Mouse (Mus musculus) urinary bladder, adult 18-20 months (tissue): ENCODE data around the gene 6430531B16Rik.

ENCODE experiments used
- DNase-seq, 2 experiments: peaks; one replicate each; pipeline ENCODE4 v3.0.0; 2022; ENCODE audit warnings: low spot score in 2 of 2, mixed read lengths in 2 of 2

The 6430531B16Rik gene

GRCm38 (mm10) chr7:139940476-139941209 lies 37.9 kb downstream of the 6430531B16Rik start:
- DNase-seq: no peak

DNA sequence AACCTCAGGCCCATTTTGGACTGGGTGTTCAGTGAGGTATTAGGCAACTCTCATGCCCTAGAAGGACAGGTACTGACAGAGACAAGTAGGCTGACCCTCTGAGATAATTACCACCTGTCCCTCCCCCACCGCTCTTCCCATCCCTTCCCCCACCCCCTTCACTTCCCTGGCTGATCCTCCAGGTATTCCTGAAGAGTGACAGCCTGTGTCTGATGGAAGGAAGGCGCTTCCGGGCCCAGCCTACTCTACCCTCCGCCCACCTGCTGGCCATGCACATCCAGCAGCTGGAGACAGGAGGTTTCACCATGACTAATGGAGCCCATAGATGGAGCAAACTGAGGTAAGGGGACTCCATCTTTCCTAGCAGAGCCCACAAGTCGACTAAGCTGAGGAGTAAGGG lies 40.7 kb downstream of the 6430531B16Rik start:
- no peak for DNase-seq

GRCm38 (mm10) chr7:139937138-139937537 lies 41.4 kb downstream of the 6430531B16Rik start:
- no peak for DNase-seq

DNA sequence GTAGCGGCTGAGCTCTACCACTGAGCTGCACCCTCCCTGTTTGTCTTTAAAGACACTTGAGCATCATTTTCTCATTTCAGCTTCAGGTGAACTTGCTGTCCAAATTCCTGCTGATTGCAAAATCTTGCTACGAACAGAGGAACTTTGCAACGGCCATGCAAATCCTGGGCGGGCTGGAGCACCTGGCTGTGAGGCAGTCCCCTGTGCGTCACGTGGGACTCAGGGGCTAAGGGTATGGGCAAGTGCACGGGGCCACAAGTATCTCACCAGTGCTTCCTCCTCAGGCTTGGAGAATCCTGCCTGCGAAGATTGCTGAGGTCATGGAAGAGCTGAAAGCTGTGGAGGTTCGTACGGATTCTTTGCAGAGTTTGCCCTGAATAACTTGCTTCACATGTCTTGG lies 41.9 kb downstream of the 6430531B16Rik start:
- no peak for DNase-seq

DNA sequence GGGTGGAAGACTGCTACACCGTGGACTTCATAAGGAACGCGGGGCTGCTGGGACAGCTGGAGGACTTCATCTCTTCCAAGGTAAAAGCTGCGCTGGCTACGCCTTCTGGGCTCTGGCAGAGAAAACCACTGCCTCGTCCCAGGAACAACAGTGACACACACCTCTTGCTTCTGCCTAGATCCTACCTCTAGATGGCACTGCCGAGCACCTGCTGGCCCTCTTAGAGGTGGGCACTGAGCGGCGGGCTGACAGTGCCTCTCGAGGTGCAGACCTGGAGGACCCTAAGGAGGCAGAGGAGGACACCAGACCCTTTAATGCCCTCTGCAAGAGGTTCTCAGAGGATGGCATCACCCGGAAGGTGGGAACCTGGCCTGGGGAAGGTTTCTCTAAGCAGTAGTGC lies 47.8 kb downstream of the 6430531B16Rik start:
- DNase-seq: no peak
